Mouse (Mus musculus) liver, adult (tissue): ENCODE results near the gene Ccdc27.

ENCODE experiments used
- GATA4 ChIP-seq: IDR thresholded peaks from 2 replicates; pipeline ENCODE4 v1.6.1; 2014; ENCODE audit warnings: mild to moderate bottlenecking, low read length; ENCODE audit not compliant: insufficient replicate concordance

The Ccdc27 gene

GRCm38 (mm10) chr4:154042577-154042976 lies at the start of gene Ccdc27:
Gene Ccdc27, minus strand, starts transcription at chr4:154042677.
- TF ChIP-seq GATA4 = no peak

DNA sequence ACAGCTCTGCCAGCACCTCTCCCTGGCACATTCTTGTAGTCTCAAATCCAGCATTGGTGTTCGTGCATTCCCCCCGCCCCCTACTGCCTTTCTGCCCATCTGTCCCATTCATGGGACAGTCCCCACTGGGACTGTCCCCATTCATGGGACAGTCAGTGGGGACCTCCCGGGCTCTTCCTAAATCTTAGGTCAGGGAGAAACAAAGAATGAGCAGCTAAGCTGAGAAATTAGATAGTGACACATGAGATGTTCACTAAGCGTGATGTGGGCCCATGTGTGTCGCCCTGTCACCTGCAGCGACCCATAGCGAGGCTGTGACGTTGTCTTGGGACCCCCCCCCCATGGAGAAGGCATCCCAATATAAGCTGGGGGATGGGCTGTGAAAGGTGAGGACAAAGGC lies 48.9 kb upstream of the Ccdc27 start:
- TF ChIP-seq GATA4 = no peak

- TF ChIP-seq GATA4 = no peak
Observed at GRCm38 (mm10) chr4:154089205-154089604, 46.7 kb upstream of the Ccdc27 start.

DNA sequence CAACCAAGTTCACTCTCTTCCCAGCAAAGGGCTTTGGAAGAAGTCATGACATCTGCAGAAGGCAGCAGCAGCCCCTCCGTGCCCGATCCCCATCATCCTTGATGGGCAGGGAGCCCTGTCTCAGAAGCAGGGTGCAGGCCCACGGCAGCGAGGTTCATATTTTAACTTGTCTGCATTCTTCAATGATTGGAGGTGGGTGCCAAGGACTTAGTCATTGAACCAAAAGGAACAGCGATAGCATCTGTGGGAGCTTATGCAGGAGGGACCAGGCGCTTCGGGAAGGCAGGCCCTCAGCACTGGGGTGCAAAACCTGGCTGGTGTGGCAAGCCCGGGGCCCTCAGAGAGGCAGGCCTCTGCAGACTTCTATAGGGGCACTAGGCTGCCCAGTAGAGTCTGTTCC lies 44.0 kb upstream of the Ccdc27 start:
- no peak for TF ChIP-seq GATA4

DNA sequence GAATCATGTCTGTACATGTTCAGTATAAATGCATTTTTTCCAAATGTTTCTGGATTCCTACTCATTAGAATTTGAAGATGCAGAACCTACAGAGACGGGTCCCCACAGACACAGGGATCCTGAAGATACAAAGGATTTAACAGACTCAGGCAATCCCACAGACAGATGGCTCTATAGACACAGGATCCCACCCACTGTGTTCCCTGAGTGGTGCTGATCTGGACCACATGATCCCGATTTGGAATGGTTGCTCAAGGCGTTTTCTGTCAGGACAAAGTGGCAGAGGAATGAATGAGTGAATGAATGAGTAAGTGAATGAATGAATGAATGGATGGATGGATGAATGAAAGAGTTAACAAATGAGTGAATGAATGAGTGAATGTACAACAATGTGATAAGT lies 43.4 kb upstream of the Ccdc27 start:
- no peak for TF ChIP-seq GATA4

DNA sequence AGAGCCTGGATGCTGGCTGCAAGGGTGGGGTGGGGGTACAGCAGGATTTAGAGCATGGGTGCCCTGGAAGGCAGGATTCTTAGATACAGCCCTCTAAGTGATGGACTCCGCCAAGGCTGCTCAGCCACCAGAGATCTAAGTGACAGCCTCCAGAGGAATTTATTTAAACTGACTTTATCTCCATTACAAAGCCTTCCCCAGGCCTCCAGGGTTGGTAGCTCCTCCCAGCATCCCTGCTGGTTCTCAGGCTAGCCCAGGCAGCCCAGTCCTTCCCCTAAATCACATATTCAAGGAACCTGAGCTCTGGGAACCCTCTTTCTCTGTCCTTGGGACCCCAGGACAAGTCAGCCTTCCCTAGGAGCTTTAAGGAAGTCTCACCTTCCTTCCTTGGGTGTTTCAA lies 39.5 kb upstream of the Ccdc27 start:
- TF ChIP-seq GATA4 = no peak

GRCm38 (mm10) chr4:154081021-154081420 lies 38.5 kb upstream of the Ccdc27 start:
- TF ChIP-seq GATA4 = no peak

GRCm38 (mm10) chr4:154080211-154080610 lies 37.7 kb upstream of the Ccdc27 start:
- TF ChIP-seq GATA4 = no peak

DNA sequence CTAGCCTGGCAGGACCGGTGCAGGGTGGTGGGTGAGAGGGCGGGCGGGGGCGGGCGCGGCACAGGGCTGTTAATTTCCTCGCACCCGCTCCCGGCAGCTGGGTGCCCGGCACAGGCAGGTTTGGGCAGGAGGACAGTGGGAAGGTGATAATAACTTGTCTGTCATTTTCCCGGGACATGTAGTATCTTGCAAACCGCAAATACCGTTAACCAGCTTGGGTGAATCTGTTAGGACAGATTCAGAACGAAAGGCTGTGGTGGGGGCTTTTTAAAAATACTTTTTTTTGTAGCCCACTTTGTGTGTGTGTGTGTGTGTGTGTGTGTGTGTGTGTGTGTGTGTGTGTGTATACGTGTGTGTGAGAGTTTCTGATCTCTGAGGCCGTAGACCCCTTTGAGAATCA lies 29.5 kb upstream of the Ccdc27 start:
- TF ChIP-seq GATA4 = no peak

- TF ChIP-seq GATA4 = no peak
Observed at GRCm38 (mm10) chr4:154071521-154071920, 29.0 kb upstream of the Ccdc27 start.

GRCm38 (mm10) chr4:154070896-154071295 lies 28.4 kb upstream of the Ccdc27 start:
- no peak for TF ChIP-seq GATA4

- no peak for TF ChIP-seq GATA4
Observed at GRCm38 (mm10) chr4:154064827-154065773, 22.6 kb upstream of the Ccdc27 start.

- no peak for TF ChIP-seq GATA4
Observed at GRCm38 (mm10) chr4:154057696-154058095, 15.2 kb upstream of the Ccdc27 start.

- no peak for TF ChIP-seq GATA4
Observed at GRCm38 (mm10) chr4:154056661-154057060, 14.2 kb upstream of the Ccdc27 start.

DNA sequence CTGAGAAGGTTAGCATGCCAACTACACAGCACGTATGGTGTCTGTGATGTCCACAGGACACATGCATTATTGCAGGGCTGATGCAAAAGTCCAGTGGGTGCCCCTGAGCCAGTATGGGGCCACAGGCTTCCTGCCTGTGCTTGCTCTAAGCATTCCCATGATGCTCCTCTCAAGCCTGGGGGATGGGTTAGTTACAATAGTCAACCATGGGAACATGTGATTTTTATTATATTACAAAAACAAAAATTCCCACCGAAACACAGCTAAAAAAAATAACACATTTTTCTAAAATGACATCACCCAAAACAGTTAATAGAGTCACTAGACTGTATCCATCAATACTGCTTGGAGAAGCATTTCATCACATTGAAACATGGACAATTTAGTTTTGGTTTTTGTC lies 13.6 kb upstream of the Ccdc27 start:
- no peak for TF ChIP-seq GATA4

DNA sequence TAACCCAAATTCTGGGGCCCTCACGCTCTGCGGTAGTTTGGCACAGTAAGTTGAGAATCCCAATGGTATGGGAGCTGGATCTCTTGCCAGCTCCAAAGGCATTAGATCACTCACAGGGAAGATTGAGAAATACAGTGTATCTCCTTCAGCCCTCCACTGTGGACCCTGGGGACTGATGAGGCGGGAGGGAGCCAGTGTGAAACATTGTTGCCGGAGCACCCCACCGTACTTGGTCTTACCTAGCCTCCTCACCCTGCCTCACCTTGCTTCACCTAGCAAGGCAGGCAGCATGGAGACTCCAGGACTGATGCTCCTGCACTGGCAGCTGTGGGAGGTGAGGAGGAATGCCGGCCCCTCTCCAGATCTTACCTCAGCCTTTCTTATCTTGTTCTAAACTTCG lies 13.0 kb upstream of the Ccdc27 start:
- TF ChIP-seq GATA4 = no peak

DNA sequence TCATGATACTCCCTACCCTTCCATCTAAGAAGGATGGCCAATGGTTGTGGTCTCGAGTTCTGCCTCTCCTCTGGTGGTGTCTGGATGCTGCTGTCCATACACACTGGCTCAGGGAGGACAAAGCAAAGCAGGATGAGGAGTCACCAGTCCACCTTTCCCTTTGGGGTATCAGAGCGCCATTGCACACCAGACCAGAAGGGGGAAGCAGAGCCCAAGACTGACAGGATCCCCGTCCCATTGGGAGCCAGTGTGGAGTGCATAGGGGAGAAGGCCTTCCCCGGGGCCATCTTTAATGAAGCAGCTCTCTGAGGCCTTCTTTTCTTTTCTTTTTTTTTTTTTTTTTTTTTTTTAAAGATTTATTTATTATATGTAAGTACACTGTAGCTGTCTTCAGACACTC lies 10.6 kb upstream of the Ccdc27 start:
- no peak for TF ChIP-seq GATA4

DNA sequence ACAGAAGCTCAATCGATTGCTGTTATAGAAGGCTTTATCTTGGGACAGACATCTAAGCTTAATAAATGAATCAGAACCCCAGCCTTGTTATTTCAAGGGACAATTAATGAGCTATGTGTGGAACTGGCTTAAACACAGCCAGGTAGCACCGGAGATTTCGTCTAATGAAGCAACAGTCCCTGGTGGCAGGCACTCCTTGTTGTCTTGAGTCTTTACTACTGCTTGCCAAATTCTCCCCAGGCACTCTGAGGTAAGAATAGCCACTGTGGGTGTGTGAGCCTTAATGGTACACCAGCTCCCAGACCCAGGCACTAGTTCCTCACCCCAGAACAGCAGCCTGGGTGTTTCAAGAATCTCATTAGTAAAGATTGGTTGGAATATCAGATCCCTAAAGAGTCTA lies 8.9 kb upstream of the Ccdc27 start:
- TF ChIP-seq GATA4 = no peak

DNA sequence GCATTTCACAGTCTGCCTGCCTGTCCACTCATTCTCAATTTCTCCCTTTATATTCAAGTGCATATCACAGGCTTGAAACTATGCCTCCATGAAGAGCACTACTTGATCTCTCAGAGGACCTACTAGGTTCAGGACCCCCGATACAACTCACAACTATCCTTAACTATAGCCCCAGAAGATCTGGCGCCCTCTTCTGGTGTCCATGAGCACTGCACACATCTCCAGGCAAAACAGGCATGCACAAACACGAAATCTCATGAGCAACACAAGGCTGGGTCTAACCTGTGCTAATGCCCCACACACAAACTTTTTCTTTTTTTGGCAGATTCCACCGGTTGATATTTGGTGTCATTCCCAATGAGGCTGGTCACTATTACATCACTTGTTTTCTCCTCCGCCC lies 3.4 kb upstream of the Ccdc27 start:
- TF ChIP-seq GATA4 = no peak
